Mouse (Mus musculus) natural killer cell, adult 2 months (primary cell): ENCODE results near the gene Vmn1r224.

ENCODE experiments used
- DNase-seq, 2 experiments: peaks; one replicate each; pipeline ENCODE4 v3.0.0; 2022; ENCODE audit warnings: low spot score in 2 of 2

Vmn1r224 gene

DNA sequence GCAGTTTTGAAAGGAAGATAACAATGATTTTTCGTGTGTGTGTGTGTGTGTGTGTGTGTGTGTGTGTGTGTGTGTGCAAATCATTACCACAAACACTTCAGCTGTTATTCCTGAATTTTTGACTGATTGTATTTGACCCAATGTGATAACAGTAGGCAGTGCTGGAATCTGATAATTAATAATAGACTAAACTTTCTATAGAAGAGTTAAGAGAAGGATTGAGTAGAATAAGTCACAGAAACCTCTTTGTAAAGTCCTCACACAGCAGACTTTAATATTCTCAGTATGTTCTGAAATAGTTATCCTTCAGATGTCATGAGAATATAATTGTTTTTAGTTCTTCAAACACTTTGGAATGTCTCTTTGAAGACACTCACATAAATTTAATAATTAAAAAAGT is at the start of gene Vmn1r224:
Vmn1r224 (plus strand) TSS at position 301 of the 400 bp plus-strand sequence.
- DNase-seq: no peak

DNA sequence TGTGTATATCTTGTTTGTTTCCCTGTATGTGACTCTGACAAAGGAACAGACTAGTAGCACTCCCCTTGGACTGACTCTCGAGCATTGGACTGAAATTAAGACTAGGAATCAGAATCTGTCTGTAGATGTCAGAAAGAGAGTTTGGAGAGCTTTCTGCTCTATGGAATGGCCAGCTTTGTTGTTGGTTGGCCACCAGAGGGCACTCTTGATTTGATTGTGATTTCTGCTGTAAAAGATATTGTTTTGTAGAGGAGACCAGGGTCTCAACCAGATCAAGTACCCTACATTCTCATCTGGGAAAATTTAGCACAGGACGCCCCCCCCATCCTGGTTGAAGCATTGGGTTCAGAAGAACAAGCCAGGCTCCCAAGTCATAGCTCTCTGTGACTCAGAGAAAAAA is 14.8 kb upstream of the Vmn1r224 start:
- no peak for DNase-seq

DNA sequence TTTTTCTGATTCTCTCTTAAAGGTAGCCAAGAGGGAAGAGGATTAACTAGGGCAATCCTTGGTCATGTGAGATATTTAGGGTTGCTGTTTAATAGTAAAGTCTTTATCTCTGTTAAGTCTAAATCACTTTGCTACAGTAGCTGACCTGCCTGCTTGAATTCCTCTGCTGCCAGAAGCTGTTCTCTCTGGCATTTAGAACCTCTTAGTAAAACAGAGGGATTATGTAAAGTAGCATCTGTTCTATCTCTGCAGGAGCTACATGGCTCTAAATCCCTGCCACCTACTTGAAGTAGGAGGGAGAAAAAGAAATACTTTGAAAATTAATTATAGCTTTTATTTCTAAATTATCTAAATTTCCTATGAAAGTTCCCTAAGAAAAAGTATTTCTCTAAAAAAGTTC is 25.3 kb downstream of the Vmn1r224 start:
- no peak for DNase-seq

DNA sequence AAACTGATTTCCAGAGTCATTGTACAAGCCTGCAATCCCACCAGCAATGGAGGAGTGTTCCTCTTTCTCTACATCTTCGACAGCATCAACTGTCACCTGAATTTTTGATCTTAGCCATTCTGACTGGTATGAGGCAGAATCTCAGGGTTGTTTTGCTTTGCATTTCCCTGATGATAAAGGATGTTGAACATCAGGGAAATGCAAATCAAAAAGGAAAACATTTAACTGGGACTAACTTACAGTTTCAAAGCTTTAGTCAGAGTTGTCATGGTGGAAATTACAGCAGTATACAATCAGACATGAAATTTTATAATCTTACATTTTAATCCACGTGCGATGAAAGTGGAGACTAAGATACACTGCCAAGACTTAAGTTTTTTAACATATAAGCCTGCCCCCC is 59.4 kb downstream of the Vmn1r224 start:
- no peak for DNase-seq
